Mouse (Mus musculus) cerebellum, postnatal 4 days (tissue): ENCODE results near the gene Srd5a3.
"Not testable (repeated sequence)": the region's sequence is repeated elsewhere in the genome, so short reads cannot be mapped to it uniquely, and the experiment has no call there.

Source experiments
- DNase-seq, 2 experiments: peaks; one replicate each; pipeline ENCODE4 v3.0.0; 2022; ENCODE audit warnings: low spot score in 2 of 2, mixed read lengths in 1 of 2

The Srd5a3 gene

DNA sequence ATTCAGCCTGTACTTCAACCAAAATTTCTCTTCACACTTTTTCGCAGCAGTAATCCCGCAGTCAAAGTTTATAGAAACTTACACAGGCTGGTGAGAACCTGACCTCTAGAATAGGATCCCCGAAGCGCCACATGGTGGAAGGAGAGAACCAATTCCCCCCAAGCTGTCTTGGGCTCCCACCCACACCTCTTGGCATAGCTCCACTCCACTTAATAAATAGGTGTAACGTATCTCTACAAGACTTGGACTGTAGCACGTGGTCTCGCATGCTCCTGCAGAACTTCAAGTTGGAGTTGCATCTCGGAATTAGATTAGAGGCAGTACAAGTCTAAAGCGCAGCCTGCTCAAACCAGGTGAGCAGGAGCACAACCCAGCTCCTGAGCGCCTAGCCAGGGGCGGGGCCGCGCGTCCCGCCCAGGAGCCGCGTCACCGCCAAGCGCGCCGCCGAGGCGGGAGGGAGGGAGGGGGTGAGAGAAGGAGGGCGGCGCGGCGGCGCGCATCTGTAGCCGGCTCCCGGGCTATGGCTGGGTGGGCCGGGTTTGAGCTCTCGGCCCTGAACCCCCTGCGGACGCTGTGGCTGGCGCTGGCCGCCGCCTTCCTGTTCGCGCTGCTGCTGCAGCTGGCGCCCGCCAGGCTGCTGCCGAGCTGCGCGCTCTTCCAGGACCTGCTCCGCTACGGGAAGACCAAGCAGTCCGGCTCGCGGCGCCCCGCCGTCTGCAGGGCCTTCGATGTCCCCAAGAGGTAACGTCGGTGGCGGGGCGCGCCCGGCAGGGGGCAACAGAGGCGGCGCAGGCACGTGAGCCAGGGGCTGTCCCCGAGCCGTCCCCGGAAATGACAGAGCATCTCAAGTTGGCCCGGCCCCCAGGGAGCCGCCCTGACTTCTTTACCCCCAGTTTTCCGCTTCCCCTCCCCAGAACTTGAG, at the start of gene Srd5a3:
Gene Srd5a3, plus strand, starts transcription at position 464 of the 922 bp plus-strand sequence.
- DNase-seq: peak; percentile 89 to 91

DNA sequence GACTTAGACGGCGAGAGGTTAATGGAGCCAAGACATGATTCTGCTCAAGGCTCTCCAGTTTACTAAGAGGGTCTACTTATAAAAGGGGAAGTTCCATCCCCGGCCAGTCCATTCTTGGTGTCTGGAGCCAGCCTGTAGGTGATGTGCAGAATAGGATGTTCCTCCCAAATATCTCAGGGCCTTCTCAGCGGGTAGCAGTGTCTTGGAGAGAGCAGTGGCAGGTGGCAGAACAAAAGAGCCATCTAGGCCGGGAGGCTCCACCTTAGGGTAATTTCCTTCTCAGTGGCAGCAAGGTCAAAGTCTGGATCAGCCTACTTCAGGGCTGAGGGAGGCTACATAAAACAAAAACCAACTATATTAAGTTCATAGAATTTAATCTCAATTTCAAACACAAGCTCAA, 36.3 kb upstream of the Srd5a3 start:
- DNase-seq: not testable (repeated sequence)

DNA sequence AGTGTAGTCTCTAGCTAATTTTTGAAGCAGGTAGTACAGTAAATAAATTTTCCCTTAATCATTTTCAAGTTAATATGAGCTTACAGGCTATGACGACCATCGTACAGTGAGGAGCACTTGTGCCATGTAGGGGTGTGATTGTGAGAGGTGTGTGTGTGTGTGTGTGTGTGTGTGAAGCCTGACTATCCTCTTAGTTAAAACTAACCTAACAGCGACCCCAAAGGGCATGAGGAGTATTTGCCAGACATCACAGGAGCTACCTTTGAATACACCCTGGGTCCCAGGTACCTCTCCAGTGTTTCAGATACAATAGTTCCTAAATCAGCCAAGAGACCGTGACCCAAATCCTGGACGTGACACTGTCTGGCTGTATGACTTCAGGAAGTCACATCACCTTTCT, 32.8 kb upstream of the Srd5a3 start:
- no peak for DNase-seq

DNA sequence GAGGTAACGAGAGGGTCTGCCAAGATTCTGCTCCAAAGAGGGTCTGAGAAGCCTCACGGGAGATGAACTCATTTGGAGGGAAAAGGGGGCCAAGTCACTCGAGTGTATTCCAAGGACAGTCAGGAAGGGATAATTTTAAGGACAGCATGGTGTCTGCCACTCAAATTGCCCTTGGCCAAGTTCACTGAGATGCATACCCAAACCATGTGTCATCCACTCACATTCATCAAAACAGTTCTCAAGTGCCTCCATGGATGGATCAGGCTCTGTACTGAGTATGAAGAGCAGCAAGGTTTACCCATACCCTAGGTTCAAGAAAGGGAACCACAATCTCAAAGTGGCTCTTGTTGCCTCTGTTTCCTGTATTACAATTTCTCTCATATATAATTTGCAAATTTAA, 31.6 kb upstream of the Srd5a3 start:
- DNase-seq: no peak

DNA sequence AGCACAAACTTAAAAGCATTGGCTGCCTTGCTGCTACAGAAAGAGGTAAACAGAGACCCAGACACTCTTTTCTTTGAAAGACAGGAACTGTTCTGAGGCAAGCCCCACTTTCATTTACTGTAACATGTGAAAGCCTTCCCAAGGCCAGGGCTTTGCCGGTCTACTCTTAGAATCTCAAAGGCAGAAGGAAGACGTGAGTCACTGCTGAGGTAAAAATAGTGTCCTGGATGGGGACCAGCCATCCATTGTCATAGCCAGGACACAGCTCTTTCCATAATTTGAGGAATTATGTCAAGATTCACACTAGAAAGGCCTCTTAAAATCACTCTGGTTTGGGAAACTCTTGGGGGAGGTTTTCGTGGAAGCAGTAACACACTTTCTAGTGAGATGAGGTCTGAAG, 28.9 kb upstream of the Srd5a3 start:
- DNase-seq: no peak

DNA sequence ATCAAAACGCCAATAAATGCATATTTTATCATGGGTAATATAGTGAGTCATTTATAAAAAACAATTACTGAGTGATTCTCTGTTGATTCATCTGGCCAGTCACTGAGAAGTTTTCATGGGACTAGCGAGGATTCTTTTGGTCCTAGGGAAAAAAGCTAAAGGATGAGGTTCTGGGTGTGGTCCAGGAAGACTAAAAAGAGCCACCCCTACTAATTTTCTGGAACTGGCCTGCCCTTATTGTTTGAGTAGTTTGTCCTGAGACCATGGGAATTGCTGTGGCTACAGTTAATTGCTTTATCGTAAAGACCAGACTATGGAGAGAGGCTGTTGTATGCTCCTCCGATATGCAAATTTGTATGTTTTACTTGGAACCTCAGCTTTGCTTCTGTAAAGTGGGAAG, 28.1 kb upstream of the Srd5a3 start:
- DNase-seq: no peak

DNA sequence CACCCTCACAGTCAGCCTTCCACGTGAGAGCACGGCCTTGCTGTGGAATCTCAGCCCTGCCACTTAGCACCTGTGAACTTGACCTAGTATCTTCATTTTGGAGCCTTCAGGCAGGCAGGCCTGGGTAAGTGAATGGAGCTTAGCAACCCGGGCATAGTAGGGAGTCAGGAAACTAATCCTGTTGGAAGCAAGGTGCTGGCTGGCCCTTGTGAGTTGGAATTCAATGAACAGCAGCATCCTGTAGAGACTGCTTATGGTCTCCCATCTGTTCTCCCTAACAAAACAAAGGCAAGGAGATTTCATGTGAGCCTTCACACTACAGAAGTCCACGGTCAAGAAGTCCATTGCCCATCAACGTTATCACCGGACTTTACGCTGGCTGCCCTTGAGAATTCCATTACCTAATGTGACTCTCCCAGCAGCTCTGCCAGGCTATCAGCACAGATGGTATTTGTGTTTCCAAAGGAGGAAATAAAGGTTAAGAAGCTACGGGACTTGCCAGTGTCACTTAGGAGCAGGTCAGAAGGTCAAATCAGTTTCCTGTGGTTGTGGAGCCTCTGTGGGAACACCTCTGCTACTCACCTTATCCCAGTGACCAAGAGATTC, 24.5 kb upstream of the Srd5a3 start:
- no peak for DNase-seq

DNA sequence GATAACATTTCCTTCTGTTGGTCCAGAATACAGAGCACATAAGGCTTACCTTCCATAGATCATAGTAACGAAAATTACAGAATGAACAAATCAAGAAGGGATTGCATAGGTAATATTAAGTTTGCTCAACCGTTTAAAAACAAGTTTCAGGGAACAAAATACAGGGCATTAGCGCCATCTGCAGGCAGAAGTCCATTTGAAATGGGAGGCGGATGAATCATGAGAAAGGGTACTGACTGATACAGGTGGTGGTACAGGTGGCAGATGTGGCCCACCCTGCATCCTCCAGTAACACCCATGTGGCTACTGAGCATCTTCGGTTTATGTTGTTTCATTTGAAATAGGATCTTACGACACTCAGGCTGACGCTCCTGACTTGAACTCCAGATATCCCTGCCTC, 21.6 kb upstream of the Srd5a3 start:
- DNase-seq: peak; percentile 64 to 68

DNA sequence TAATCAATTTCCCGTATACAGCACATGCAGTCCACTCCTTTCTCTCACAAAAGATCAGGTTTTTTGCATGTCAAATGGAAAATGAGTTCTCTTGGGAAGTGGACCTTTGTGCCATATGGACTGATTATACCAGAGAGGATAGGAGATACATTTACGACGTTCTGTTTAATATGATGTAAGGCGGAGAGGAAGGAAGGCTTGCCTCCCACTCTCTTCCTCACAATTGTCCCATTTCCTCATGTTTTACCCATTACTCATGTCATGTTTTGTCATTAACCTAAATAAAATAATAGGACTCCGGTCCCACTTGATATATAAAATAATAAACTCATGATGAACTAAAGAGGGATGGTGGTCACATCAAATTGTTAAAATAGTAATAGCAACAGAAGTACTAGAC, 19.4 kb upstream of the Srd5a3 start:
- DNase-seq: no peak

DNA sequence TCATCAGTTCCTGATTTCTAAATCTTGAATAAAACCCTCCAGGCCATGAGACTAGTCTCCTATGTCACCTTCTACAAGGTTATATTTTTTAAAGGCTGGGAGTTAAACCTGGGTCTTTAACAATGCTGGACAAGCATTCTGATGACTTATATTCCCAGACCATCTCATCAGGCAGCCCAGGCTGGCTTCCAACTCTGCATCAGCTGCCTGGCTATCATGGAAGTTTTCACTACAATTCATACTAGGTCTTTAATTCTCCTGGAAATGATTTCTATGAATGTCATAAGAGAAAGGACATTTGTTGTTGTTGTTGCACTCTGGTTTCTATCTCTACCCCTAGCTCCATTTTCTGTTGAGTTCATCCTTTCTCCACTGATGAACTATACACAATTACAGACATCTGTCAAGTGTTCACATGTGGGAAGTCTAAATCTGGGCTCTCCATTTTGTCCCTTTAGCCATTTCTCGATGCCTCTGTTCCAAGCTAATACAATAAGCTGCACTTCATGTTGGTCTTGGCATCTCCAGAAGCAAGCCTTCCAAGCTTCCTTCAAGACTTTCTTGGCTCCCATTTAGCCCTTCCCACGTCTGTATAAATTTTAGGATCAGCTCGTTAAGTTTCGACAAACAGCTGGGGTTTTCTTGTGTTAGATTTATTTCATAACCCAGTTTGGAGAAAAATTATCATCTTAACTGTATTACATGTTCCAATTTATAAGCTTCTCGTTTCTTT, 12.3 kb upstream of the Srd5a3 start:
- DNase-seq: no peak

DNA sequence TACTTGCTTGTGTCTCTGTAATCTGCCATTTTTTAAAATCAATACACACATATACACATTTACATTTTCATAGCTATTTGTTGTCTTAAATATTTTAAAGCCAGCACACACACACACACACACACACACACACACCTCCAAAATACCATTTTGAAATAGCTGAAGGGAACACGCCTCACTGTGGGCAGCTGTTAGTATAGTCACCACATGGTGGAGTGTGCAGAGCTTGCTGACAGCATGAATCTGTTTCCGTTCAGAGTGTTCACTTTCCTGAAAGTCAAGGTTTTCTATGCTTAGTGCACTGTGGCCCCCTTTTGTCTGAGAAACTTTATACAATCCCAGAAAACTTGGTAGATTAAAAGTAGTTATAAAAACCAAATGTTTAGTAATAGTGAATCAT, 9.8 kb upstream of the Srd5a3 start:
- DNase-seq: no peak

DNA sequence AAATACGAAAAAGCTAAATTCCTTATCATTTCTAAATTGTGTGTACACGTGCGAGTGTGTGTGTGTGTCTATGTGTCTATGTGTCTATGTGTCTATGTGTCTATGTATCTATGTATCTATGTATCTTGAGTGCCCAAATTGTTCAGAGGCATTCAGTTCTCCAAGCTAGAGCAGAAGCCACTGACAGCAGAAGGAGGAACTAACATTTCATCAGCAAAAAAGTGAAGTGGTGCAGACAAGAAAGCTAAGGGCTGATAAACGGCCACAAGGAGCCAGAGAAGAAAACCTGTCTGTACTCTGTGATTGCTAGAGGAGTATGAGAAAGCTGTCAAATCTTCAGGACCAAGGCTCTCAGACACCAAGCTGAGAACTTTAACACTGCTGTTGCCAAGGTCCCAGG, 8.1 kb upstream of the Srd5a3 start:
- DNase-seq: no peak

DNA sequence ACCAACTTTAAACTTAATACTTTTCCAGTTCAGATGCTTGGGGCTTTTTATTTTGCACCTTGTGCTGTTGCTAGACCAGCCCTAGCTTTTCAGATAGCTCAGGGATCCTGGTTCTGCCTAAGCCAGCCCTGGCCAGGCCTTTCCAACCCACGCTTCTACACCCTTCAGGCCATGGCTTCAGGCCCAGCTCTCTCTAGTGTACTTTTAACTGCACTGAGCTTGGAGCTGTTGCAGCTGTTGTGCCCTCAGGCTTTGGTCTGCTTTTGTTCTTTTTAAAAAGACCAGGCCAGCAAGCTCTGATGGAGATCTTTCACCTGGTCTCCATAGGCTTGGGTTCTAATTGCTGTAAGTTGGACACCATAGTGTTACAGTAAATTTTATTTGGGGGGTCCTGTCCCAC, 4.4 kb upstream of the Srd5a3 start:
- no peak for DNase-seq

DNA sequence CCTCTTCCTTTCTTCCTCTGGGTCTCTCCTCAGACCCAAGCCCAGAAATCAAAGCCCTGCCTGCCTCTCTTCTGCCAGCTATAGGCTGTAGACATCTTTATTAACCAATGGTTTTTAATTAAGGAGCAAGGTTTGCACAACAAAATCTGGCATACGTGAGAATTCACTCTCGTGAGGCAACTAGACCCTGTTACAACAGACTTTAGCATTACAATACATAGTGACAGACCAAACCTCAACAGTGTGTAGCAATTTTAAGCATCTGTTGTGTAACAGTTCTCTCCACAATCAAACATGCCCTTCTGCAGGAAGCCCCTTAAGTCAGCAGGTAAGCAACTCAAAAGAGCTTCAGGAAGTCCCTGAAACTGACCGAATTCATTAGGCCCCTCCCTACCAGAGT, 3.8 kb upstream of the Srd5a3 start:
- DNase-seq: no peak

DNA sequence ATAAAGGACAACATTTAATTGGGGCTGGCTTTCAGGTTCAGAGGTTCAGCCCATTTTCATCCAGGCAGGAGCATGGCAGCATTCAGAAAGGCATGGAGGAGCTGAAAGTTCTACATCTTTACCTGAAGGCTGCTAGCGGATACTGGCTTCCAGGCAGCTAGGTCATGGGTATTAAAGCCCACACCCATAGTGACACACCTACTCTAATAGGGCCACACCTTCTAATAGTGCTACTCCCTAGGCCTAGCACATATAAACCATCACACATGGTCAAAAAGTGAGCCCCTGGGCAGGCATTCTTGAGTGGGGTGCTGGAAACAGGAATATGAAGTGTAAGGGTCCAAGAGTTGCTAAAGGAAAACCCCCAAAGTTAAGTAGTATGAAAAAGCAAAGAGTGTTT, 2.5 kb upstream of the Srd5a3 start:
- no peak for DNase-seq

DNA sequence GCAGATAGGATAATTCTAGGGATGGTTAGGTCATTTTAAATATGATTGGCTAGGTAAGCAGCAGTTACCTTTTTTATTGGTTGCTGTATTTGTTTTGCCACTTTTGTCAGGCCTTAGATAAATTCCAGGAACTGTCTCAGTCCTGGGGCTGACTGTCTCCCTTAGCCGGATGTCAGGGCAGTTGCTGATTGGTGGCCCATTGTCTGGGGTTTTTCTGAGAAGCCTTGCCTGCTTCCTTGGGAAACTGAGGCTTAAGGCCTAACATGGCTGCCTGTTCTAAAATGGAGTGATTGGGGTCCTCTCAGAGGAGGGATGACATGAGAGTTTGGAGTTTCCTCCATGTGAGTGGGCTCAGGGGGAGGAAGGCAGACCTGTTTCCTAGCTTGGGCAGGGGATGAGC, 2.0 kb upstream of the Srd5a3 start:
- no peak for DNase-seq

DNA sequence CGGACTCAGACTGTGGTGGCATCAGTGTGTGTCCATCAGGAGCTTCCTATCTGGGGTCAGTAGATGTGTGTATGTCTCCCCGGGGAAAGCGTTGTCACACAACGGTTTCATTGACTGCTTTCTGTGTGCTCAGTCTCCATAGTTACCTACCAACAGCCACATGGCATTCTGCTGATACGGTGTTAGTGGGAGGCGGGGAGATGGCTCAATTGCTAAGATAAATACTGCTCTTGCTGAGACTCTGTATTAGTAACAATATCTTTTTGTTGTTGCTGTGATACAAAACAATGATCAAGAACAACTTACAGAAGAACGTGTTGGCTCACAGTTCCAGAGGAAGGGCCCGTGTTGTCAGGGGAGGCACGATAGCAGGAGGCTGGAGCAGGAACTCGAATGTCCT, 1.6 kb upstream of the Srd5a3 start:
- DNase-seq: no peak

DNA sequence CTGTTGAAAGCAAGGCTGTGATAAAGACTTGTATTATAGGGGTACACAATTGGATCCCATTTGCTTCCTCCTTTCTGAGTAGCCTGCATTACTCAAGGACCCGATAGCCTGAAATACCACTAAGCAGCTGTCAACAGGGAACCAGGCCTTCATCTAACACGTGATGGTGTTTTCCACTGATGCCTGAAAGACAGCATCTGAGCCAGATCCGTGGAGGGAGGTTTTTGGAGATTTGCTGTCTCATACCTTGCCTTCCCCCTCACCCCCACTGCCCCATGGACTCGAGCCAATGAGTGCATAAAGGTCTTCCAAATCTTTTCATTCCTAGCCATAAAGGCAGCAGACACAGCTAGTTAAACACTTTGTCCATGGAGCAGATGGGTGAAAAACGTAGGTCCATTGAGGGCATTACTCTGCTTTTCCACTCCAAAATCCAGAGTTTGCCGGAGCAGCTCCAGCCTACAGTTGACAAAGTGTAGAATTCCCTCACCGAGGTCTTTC, 850 bp upstream of the Srd5a3 start:
- DNase-seq: no peak

DNA sequence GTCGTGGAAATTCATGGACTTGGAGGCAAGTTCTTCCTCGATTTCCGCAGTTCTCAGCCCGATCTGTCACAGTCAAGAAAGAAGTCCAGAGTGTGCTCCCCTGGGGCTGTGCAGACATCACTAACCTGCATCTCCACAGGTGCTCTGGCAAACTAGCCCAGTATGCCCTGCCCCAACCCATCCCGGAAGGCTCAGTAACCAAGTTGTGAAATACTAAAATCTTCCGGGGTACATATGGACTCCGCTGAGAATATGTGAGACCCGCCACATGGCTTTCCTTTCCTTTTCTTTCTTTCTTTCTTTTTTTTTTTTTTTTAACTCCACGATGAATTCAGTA, 627 bp downstream of the Srd5a3 start:
- DNase-seq: no peak

DNA sequence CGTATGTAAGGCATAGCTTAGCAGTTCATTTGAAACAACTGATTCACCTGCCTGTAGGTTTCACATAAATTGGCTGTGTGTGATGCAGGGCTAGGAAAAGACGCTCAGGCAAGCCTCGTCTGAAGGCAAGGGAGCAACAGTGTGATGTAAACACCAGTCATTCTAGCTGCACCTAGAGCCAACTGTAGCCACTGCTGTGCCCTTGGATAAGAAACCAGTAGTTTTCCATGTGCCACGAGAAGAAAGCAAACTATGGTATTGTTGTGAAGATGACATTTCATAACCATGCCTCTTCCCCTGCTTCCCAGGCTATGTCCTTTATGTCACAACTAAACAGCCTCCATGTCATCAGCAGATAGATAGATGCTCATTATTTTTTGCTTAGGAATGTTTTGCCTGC, 3.3 kb downstream of the Srd5a3 start:
- no peak for DNase-seq

DNA sequence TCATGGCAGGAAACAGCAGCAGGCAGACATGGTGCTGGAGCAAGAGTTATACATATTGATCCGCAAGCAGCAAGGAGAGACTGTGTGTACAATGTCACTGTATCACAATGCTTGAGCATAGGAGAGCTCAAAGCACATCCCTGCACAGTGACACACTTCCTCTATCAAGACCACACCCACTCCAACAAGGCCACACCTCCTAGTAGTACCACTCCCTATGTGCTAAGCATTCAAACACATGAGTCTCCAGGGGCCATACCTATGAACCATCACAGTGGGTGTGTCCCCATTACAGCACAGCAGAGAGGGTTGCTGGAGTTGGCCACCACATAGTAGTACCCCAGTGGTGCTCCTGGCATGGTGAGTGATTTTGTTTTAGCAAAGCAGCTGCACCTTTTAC, 6.3 kb downstream of the Srd5a3 start:
- no peak for DNase-seq

DNA sequence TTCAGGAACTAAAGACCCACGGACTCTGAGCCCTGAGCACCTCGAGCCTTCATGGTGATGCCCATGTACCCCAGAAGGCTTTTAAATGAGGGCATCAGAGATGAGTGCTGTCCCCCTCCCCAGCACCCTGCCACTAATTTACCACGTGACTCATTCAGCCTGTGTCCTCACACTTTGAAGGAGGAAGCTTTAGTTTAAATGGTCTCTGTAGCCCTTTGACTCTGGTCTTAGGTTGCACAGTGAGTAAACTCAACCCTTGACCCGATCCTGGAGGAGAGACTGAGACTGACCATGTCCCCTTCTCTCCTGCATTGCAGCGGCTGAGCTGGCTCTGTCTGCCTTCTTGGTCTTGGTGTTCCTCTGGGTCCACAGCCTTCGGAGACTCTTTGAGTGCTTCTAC, 9.4 kb downstream of the Srd5a3 start:
- DNase-seq: no peak

DNA sequence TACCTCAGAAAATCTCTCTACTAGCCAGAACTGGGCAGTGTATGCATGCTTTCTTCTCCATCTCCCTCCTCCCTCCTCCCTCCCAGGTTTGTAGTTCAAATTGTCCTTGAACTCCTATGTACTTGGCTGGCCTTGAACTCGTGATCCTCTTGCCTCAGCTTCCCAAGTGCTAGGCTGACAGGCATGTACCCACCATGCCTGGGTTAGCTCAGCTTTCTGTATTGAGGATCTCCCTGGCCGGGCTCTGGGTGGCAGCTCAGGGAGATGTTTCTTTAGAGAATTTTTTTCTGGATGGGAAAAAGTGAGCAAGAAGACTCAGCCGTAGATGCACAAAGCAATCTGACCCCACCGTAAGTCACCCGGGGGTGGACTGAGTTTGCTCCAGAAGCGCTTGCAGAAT, 12.9 kb downstream of the Srd5a3 start:
- DNase-seq: no peak
